Mouse (Mus musculus): ENCODE results near the gene Gatc. TPM values are rescaled to one million over a fixed set of nuclear protein-coding genes. Genes with fewer than 3 reads are reported as not detected.

The Gatc gene
- total and polyA plus RNA-seq, 3 experiments = 6.2 to 34.0 (median 14.4) TPM

DNA sequence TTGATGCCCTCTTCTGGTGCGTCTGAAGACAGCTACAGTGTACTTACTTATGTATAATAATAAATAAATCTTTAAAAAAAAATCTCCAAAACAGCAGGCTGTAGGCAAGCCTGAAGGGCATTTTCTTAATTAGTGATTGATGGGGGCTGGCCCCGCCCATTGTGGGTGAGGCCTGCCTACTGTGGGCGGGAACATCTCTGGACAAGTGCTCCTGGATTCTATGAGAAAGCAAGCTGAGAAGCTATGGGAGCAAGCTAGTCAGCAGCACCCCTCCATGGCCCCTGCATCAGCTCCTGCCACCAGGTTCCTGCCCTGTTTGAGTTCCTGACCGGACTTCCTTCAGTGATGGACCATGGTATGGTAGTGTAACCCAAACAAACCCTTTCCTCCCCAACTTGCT, 23.8 kb upstream of the Gatc start:
- no peak for DNase-seq (ENCODE audit: extremely low read depth)
- in situ Hi-C loops (cut with MboI; ENCODE audit: low pct_ligation_motif_present, low pct_unique_long_range_greater_than_20kb, low sequenced_read_pairs) (no loop called here), dilution Hi-C loops (cut with MboI; ENCODE audit: extremely low pct_ligation_motif_present, extremely low pct_unique_long_range_greater_than_20kb, low sequenced_read_pairs) (no loop called here)
- H3K4me1 ChIP-seq (ENCODE audit: control insufficient read depth in 1 of 2, insufficient read depth in 2 of 2) = peaks cover 0 to 12% of the 10 kb centered on the region in 2 experiments; a peak in 2 of 4 replicates
- no peaks in the 10 kb centered on the region for H3K9me3 ChIP-seq (replicated peaks; ENCODE audit: low read length)
- no peak overlapping the region for H3K4me3 ChIP-seq (replicated peaks in 1 of 3; ENCODE audit: low read depth in 2 of 3, low read length in 2 of 3, poor library complexity in 1 of 3)
- H3K4me2 ChIP-seq (ENCODE audit: insufficient read depth, low read depth, poor library complexity, severe bottlenecking) = no peak overlapping the region
- TF ChIP-seq GABPA (IDR thresholded peaks at IDR 0.05; ENCODE audit: insufficient replicate concordance, low read depth, low read length) (no peak), ETS1 (conservative IDR thresholded peaks at IDR 0.05; ENCODE audit: low read depth, low read length) (no peak), MXI1 (IDR thresholded peaks at IDR 0.05; ENCODE audit: low read depth, low read length) (no peak), E2F4 (IDR thresholded peaks at IDR 0.05; ENCODE audit: insufficient replicate concordance, low read depth, low read length) (no peak), UBTF (IDR thresholded peaks at IDR 0.05; ENCODE audit: low read depth, low read length) (no peak), ZMIZ1 (IDR thresholded peaks at IDR 0.05; ENCODE audit: low read depth, low read length) (no peak), CTCF (conservative IDR thresholded peaks at IDR 0.05 in 1 of 2, IDR thresholded peaks at IDR 0.05 in 1 of 2; ENCODE audit: low read depth in 2 of 2, low read length in 2 of 2) (no peak), MAFK (IDR thresholded peaks at IDR 0.05; ENCODE audit: insufficient replicate concordance, low read length) (no peak), CHD1 (IDR thresholded peaks at IDR 0.05; ENCODE audit: low read depth, low read length) (no peak), EP300 (IDR thresholded peaks at IDR 0.05; ENCODE audit: low read length) (no peak), POLR2A (IDR thresholded peaks at IDR 0.05; ENCODE audit: low read depth, low read length) (no peak), TCF12 (IDR thresholded peaks at IDR 0.05; ENCODE audit: low read depth, low read length) (no peak), NRF1 (IDR thresholded peaks at IDR 0.05; ENCODE audit: low read depth, low read length) (no peak)
- H3K27ac ChIP-seq (ENCODE audit: insufficient read depth, low read depth) = no peak overlapping the region
- H3K36me3 ChIP-seq (replicated peaks in 1 of 2; ENCODE audit: control insufficient read depth in 1 of 2, insufficient read depth in 1 of 2, low read length in 1 of 2) = peaks cover 19 to 68% of the 10 kb centered on the region in 2 experiments
- H3K9ac ChIP-seq (ENCODE audit: insufficient read depth, low read depth) = no peak overlapping the region
- H3K27me3 ChIP-seq (replicated peaks) = no peaks in the 10 kb centered on the region
- peaks cover 7% of the 10 kb centered on the region for H3K79me2 ChIP-seq (replicated peaks; ENCODE audit: control insufficient read depth, extremely low read depth, insufficient read depth, poor library complexity, severe bottlenecking)

DNA sequence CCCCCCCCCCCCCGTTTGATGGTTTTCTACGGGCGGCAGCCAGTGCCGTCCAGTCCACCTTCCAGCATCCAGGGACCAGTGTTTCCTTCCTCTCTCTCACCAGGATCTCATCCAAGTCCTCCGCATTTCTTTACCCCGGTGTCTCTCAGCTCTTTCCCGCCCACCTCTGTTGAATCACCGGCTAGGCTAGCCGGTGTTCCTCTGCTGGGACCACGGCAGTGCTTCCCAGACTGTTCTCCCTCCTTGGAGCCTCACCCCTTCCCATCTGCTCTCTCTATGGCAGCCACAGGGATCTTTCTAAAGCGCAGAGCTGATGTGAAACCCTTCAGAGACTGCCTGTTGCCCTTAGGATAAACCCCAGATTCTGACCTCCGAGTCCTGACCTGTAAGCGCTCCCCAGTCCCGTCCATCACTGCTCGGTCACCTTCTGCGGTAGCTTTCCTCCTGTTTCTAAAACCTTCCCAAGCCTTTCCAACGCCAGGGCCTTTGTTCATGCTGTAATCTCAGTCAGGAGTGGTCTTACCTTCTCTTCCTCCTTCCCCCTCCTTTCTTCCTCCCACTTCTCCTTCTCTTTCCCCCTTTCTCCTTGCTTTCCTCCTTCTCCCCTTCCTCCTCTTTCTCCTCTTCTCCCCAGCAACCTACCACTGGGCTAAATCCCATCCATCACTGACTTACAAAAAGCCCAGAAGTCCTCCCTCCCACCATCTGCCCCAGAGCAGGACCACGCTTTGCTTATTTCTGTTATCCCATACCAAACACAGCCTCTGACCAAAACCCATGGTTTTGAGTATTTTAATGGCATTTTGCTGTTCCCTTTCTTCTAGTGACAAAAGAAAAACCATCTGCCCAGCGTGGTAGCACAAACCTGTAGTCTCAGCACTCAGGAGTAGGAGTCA, 22.1 kb upstream of the Gatc start:
- no peak for TF ChIP-seq SIN3A (IDR thresholded peaks at IDR 0.05; ENCODE audit: low read length)
- no peak for TF ChIP-seq CHD2 (IDR thresholded peaks at IDR 0.05; ENCODE audit: low read length)
- no peak for TF ChIP-seq MAX (IDR thresholded peaks at IDR 0.05; ENCODE audit: low read length)
- TF ChIP-seq RAD21 (IDR thresholded peaks at IDR 0.05; ENCODE audit: low read depth, low read length) = no peak
- no peak for TF ChIP-seq MXI1 (IDR thresholded peaks at IDR 0.05; ENCODE audit: low read depth, low read length)
- no peak for TF ChIP-seq ZC3H11A (IDR thresholded peaks at IDR 0.05; ENCODE audit: low read depth, low read length)
- no peak for TF ChIP-seq MAFK (IDR thresholded peaks at IDR 0.05; ENCODE audit: insufficient replicate concordance, low read length)
- no peak for TF ChIP-seq NRF1 (IDR thresholded peaks at IDR 0.05; ENCODE audit: low read depth, low read length)
- in situ Hi-C loops (cut with MboI; ENCODE audit: low pct_ligation_motif_present, low pct_unique_long_range_greater_than_20kb, low sequenced_read_pairs) = no loop called here

More for the DNA sequence above, 22.1 kb upstream of the Gatc start:
- peaks cover 14 to 52% of the 10 kb centered on the region in 2 experiments for H3K36me3 ChIP-seq (replicated peaks in 1 of 2; ENCODE audit: control insufficient read depth in 1 of 2, insufficient read depth in 1 of 2, low read length in 1 of 2)
- no peak for DNase-seq (ENCODE audit: extremely low read depth)
- H3K4me1 ChIP-seq (ENCODE audit: control insufficient read depth in 1 of 2, insufficient read depth in 2 of 2) = peaks cover 0 to 12% of the 10 kb centered on the region in 2 experiments; a peak in 2 of 4 replicates
- no peak overlapping the region for H3K4me2 ChIP-seq (ENCODE audit: insufficient read depth, low read depth, poor library complexity, severe bottlenecking)
- no peaks in the 10 kb centered on the region for H3K9me3 ChIP-seq (replicated peaks; ENCODE audit: low read length)
- H3K4me3 ChIP-seq (replicated peaks in 1 of 3; ENCODE audit: low read depth in 2 of 3, low read length in 2 of 3, poor library complexity in 1 of 3) = no peak overlapping the region
- peaks cover 10% of the 10 kb centered on the region for H3K79me2 ChIP-seq (replicated peaks; ENCODE audit: control insufficient read depth, extremely low read depth, insufficient read depth, poor library complexity, severe bottlenecking)
- dilution Hi-C loops (cut with MboI; ENCODE audit: extremely low pct_ligation_motif_present, extremely low pct_unique_long_range_greater_than_20kb, low sequenced_read_pairs) = no loop called here
- H3K27ac ChIP-seq (ENCODE audit: insufficient read depth, low read depth) = no peak overlapping the region
- H3K9ac ChIP-seq (ENCODE audit: insufficient read depth, low read depth) = no peak overlapping the region
- H3K27me3 ChIP-seq (replicated peaks) = no peaks in the 10 kb centered on the region

Measured in CH12.LX (cell line).